Mouse (Mus musculus) limb, embryonic 12.5 days (tissue): ENCODE results near the gene Neurog3. TPM values are rescaled to one million over a fixed set of nuclear protein-coding genes. Genes with fewer than 3 reads are reported as not detected.

Source experiments
- ATAC-seq: fragments of 200-750 bp; cut with Nextera tagmentation; 2 replicates; pipeline ENCODE4 v1.8.0; 2017; ENCODE audit warnings: low read depth, moderate TSS enrichment; ENCODE audit not compliant: insufficient number of reproducible peaks, insufficient read depth, low FRiP score, low TSS enrichment
- H3K27ac ChIP-seq: fragments of 300-500 bp; sonication (generic); 2 replicates; pipeline ENCODE4 v1.5.1; 2016; ENCODE audit warnings: mild to moderate bottlenecking, moderate library complexity
- H3K27me3 ChIP-seq: fragments of 300-500 bp; sonication (generic); 2 replicates; pipeline ENCODE4 v1.6.1; 2016; ENCODE audit warnings: mild to moderate bottlenecking, moderate library complexity
- H3K36me3 ChIP-seq: fragments of 300-500 bp; sonication (generic); 2 replicates; pipeline ENCODE4 v1.6.1; 2016; ENCODE audit warnings: mild to moderate bottlenecking, moderate library complexity
- H3K4me1 ChIP-seq: fragments of 300-500 bp; sonication (generic); replicated peaks from 2 replicates; pipeline ENCODE4 v1.6.1; 2016
- H3K4me2 ChIP-seq: fragments of 300-500 bp; sonication (generic); 2 replicates; pipeline ENCODE4 v1.6.1; 2016; ENCODE audit warnings: mild to moderate bottlenecking, moderate library complexity
- H3K4me3 ChIP-seq: fragments of 300-500 bp; sonication (generic); replicated peaks from 2 replicates; pipeline ENCODE4 v1.5.1; 2016; ENCODE audit warnings: mild to moderate bottlenecking
- H3K9ac ChIP-seq: fragments of 300-500 bp; sonication (generic); replicated peaks from 2 replicates; pipeline ENCODE4 v1.6.1; 2016; ENCODE audit warnings: mild to moderate bottlenecking, moderate library complexity
- H3K9me3 ChIP-seq: fragments of 300-500 bp; sonication (generic); 2 replicates; pipeline ENCODE4 v1.6.1; 2016; ENCODE audit warnings: mild to moderate bottlenecking, moderate library complexity
- WGBS: fragments of 180-500 bp; shearing (Covaris S2); methylation state at CpG from one replicate; pipeline ENCODE4 v1.1.7; 2016; 5-methylcytosine and 5-hydroxymethylcytosine counted together
- polyA plus RNA-seq: library from polyadenylated mRNA; unstranded; fragments of >200 nt; fragmentation: Nextera tagmentation; extraction: Ambion mirVana; gene quantifications from 2 replicates; pipeline ENCODE4 v1.2.1, GENCODE M21; 2016

Neurog3 gene
- polyA plus RNA-seq, 1 experiment from 2014 or later = not detected

- Histone ChIP-seq H3K9me3 (no peaks in the 10 kb centered on the region), H3K27me3 (peaks cover 65% of the 10 kb centered on the region), H3K36me3 (no peaks in the 10 kb centered on the region), H3K4me3 (no peak overlapping the region), H3K4me1 (peaks cover 9% of the 10 kb centered on the region), H3K9ac (no peak overlapping the region), H3K27ac (no peak overlapping the region), H3K4me2 (no peak overlapping the region)
- 11% methylated on average over 3 of the region's 3 CpGs for WGBS
- no peak for ATAC-seq
Measured at GRCm38 (mm10) chr10:62138040-62138439, 5.2 kb downstream of the Neurog3 start.

- no peak within 1 kb of the TSS for H3K4me2 ChIP-seq
- H3K9me3 ChIP-seq = no peaks in the 10 kb centered on the region
- peaks cover 31% of the 10 kb centered on the region for H3K27me3 ChIP-seq
- H3K27ac ChIP-seq = no peak within 1 kb of the TSS
- no peak within 1 kb of the TSS for H3K9ac ChIP-seq
- no peak within 1 kb of the TSS for H3K4me3 ChIP-seq
- no peaks in the 10 kb centered on the region for H3K36me3 ChIP-seq
- no peaks in the 10 kb centered on the region for H3K4me1 ChIP-seq
- ATAC-seq = no peak
- 54% methylated on average over 8 of the region's 8 CpGs for WGBS
Measured at GRCm38 (mm10) chr10:62143820-62144219, 10.9 kb downstream of the Neurog3 start, which contains the start of gene Fam241b. Gene Fam241b (minus strand): TSS chr10:62143920.

- no peak overlapping the region for H3K27ac ChIP-seq
- ATAC-seq = no peak
- H3K4me2 ChIP-seq = no peak overlapping the region
- no peak overlapping the region for H3K4me3 ChIP-seq
- peaks cover 39% of the 10 kb centered on the region for H3K27me3 ChIP-seq
- H3K4me1 ChIP-seq = no peaks in the 10 kb centered on the region
- H3K9me3 ChIP-seq = no peaks in the 10 kb centered on the region
- WGBS = 55% methylated on average over 5 of the region's 5 CpGs
- no peaks in the 10 kb centered on the region for H3K36me3 ChIP-seq
- no peak overlapping the region for H3K9ac ChIP-seq
Measured at GRCm38 (mm10) chr10:62145957-62146356, 13.1 kb downstream of the Neurog3 start.

- H3K27me3 ChIP-seq = peaks cover 44% of the 10 kb centered on the region
- H3K36me3 ChIP-seq = no peaks in the 10 kb centered on the region
Measured at GRCm38 (mm10) chr10:62147466-62148248, 14.8 kb downstream of the Neurog3 start.

GRCm38 (mm10) chr10:62149929-62150328 lies 17.0 kb downstream of the Neurog3 start:
- Histone ChIP-seq H3K4me3 (no peak overlapping the region), H3K9ac (no peak overlapping the region), H3K27me3 (peaks cover 36% of the 10 kb centered on the region; the same call in 1 of the 2 replicates), H3K4me1 (no peaks in the 10 kb centered on the region), H3K9me3 (no peaks in the 10 kb centered on the region), H3K27ac (no peak overlapping the region), H3K36me3 (no peaks in the 10 kb centered on the region), H3K4me2 (no peak overlapping the region)
- WGBS = 60% methylated on average over 7 of the region's 7 CpGs
- ATAC-seq = no peak

More at GRCm38 (mm10) chr10:62147466-62148248, 14.8 kb downstream of the Neurog3 start:
- WGBS = 61% methylated on average over 12 of the region's 12 CpGs
- Histone ChIP-seq H3K4me1 (no peaks in the 10 kb centered on the region), H3K9ac (no peak overlapping the region), H3K4me3 (no peak overlapping the region), H3K27ac (no peak overlapping the region), H3K4me2 (no peak overlapping the region), H3K9me3 (no peaks in the 10 kb centered on the region)
- ATAC-seq = no peak

GRCm38 (mm10) chr10:62162410-62162809 lies 29.5 kb downstream of the Neurog3 start:
- H3K9ac ChIP-seq = no peak overlapping the region
- no peaks in the 10 kb centered on the region for H3K36me3 ChIP-seq
- H3K9me3 ChIP-seq = no peaks in the 10 kb centered on the region
- 62% methylated on average over 10 of the region's 10 CpGs for WGBS
- no peaks in the 10 kb centered on the region for H3K4me1 ChIP-seq
- no peak overlapping the region for H3K4me3 ChIP-seq
- 0 out of 2 replicates have a peak, but pooled peaks cover 4% of the 10 kb centered on the region for H3K27me3 ChIP-seq
- ATAC-seq = no peak
- H3K4me2 ChIP-seq = no peak overlapping the region
- no peak overlapping the region for H3K27ac ChIP-seq

GRCm38 (mm10) chr10:62172841-62173553 lies 40.1 kb downstream of the Neurog3 start:
- no peak overlapping the region for H3K4me2 ChIP-seq
- H3K4me3 ChIP-seq = no peak overlapping the region
- H3K27me3 ChIP-seq = peaks cover 26% of the 10 kb centered on the region
- no peaks in the 10 kb centered on the region for H3K36me3 ChIP-seq
- H3K9ac ChIP-seq = no peak overlapping the region; the same call in 1 of the 2 replicates
- H3K4me1 ChIP-seq = peaks cover 8% of the 10 kb centered on the region
- no peak overlapping the region for H3K27ac ChIP-seq
- 6% methylated on average over 9 of the region's 9 CpGs for WGBS
- no peak for ATAC-seq
- H3K9me3 ChIP-seq = no peaks in the 10 kb centered on the region

GRCm38 (mm10) chr10:62173941-62174448 lies 41.1 kb downstream of the Neurog3 start:
- H3K36me3 ChIP-seq = no peaks in the 10 kb centered on the region
- no peaks in the 10 kb centered on the region for H3K9me3 ChIP-seq
- 31% methylated on average over 9 of the region's 9 CpGs for WGBS
- no peak for ATAC-seq
- H3K4me1 ChIP-seq = peaks cover 8% of the 10 kb centered on the region
- no peak overlapping the region for H3K4me2 ChIP-seq
- H3K4me3 ChIP-seq = no peak overlapping the region
- H3K27me3 ChIP-seq = peaks cover 26% of the 10 kb centered on the region
- no peak overlapping the region for H3K9ac ChIP-seq
- H3K27ac ChIP-seq = no peak overlapping the region

- 54% methylated on average over 15 of the region's 15 CpGs for WGBS
- Histone ChIP-seq H3K4me3 (no peak overlapping the region), H3K27me3 (peaks cover 26% of the 10 kb centered on the region), H3K9me3 (no peaks in the 10 kb centered on the region), H3K4me2 (no peak overlapping the region), H3K9ac (no peak overlapping the region), H3K4me1 (peaks cover 8% of the 10 kb centered on the region), H3K27ac (no peak overlapping the region), H3K36me3 (no peaks in the 10 kb centered on the region)
- ATAC-seq = no peak
Measured at GRCm38 (mm10) chr10:62174533-62175313, 41.8 kb downstream of the Neurog3 start.

GRCm38 (mm10) chr10:62179944-62180343 lies 47.1 kb downstream of the Neurog3 start:
- H3K36me3 ChIP-seq = no peaks in the 10 kb centered on the region
- no peak overlapping the region for H3K4me3 ChIP-seq
- no peak overlapping the region for H3K27ac ChIP-seq
- H3K4me1 ChIP-seq = no peaks in the 10 kb centered on the region
- WGBS = 86% methylated on average over 3 of the region's 3 CpGs
- H3K9ac ChIP-seq = no peak overlapping the region
- ATAC-seq = no peak
- peaks cover 10% of the 10 kb centered on the region; the same call in 1 of the 2 replicates for H3K27me3 ChIP-seq
- H3K4me2 ChIP-seq = no peak overlapping the region
- no peaks in the 10 kb centered on the region for H3K9me3 ChIP-seq

- ATAC-seq = no peak
- H3K9me3 ChIP-seq = no peaks in the 10 kb centered on the region
- H3K27me3 ChIP-seq = peaks cover 6% of the 10 kb centered on the region; the same call in 1 of the 2 replicates
- H3K4me3 ChIP-seq = no peak overlapping the region
- no peaks in the 10 kb centered on the region for H3K4me1 ChIP-seq
- H3K4me2 ChIP-seq = no peak overlapping the region
- H3K36me3 ChIP-seq = no peaks in the 10 kb centered on the region
- 57% methylated on average over 3 of the region's 3 CpGs for WGBS
- no peak overlapping the region for H3K27ac ChIP-seq
- no peak overlapping the region for H3K9ac ChIP-seq
Measured at GRCm38 (mm10) chr10:62181701-62182100, 48.8 kb downstream of the Neurog3 start.
